Mouse (Mus musculus): Measurements from ENCODE around the gene Mmp15. TPM values are rescaled to one million over a fixed set of nuclear protein-coding genes. Genes with fewer than 3 reads are reported as not detected.

Gene Mmp15
- not detected in 2 replicates for polyA plus RNA-seq (2012; ENCODE audit: insufficient read depth, insufficient read length, low replicate concordance, missing spikeins)

DNA sequence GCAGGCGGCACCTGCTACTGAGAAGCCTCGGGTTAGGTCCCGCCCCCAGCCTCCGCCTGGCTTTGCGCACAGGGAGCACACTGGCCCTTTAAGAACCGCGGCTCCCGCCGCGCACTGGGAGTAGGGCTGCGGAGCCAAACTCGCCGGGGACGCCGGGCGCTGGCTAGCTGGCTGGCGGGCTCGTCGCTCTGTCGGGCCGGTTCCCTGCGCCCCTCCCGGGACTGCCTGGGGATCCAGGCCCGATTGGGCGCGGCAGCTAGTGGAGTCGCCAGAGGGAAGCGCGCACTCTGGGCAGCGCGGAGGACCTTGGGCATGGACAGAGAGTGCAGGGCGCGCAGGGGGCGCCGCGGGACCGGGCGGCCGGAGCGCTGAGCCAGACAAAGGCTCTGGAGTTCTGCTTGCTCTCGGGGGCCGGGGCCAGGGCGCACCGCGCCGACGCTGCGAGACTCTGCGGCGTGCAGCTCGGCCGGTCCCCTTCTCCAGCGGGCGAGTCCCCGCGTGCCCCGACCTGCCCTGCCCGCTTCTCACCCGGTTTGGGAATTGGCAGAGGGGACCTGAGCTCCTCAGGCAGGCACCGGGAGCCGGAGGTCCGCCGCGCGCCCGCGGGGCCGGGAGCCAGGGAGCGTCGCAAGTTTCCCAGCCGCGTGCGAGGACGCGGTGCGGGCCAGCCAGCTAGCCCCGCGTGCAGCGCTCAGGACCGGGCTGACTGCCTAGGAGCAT is at the start of gene Mmp15:
Gene Mmp15, plus strand, starts transcription at position 118 of the 720 bp plus-strand sequence.
- Histone ChIP-seq H3K4me3 (ENCODE audit: insufficient read depth, low read depth, low read length) (peak within 1 kb of the TSS; percentile 72), H3K4me1 (ENCODE audit: control insufficient read depth, insufficient read depth, low read length) (peaks cover 34% of the 10 kb centered on the region), H3K27ac (ENCODE audit: insufficient read depth, low read depth, low read length) (no peak within 1 kb of the TSS)
- under 1% methylated on average over 79 of the region's 80 CpGs for WGBS
- TF ChIP-seq CTCF (IDR thresholded peaks at IDR 0.05; ENCODE audit: insufficient read depth, low read depth, low read length): no peak
- 0 out of 2 replicates have a peak, but pooled peaks have one; percentile 27 for TF ChIP-seq POLR2A (IDR thresholded peaks at IDR 0.05; ENCODE audit: insufficient read depth, low read depth, low read length)

DNA sequence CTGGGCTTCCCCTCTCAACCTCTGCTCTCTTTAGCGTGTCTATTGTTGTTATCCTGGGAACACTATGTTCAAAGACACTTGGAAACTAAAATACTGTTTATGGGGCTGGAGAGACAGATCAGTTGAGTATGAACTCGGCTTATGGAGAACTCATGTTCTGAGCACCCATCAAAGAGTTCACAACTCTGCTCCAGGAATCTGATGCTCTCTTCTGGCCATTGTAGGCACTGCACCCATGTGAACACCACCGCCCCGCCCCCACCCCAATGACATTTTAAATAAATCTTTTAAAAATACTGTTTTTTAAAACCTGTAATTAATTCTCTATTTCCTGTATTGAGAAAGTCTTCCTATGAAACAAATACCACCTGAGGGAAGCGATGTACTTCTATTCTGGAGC is 49.7 kb upstream of the Mmp15 start:
- Histone ChIP-seq H3K4me3 (ENCODE audit: insufficient read depth, low read depth, low read length) (no peak overlapping the region), H3K4me1 (ENCODE audit: control insufficient read depth, insufficient read depth, low read length) (no peaks in the 10 kb centered on the region), H3K27ac (ENCODE audit: insufficient read depth, low read depth, low read length) (no peak overlapping the region)
- WGBS: 23% methylated on average over 5 of the region's 5 CpGs
- TF ChIP-seq CTCF (IDR thresholded peaks at IDR 0.05; ENCODE audit: insufficient read depth, low read depth, low read length) (no peak), POLR2A (IDR thresholded peaks at IDR 0.05; ENCODE audit: insufficient read depth, low read depth, low read length) (no peak)

DNA sequence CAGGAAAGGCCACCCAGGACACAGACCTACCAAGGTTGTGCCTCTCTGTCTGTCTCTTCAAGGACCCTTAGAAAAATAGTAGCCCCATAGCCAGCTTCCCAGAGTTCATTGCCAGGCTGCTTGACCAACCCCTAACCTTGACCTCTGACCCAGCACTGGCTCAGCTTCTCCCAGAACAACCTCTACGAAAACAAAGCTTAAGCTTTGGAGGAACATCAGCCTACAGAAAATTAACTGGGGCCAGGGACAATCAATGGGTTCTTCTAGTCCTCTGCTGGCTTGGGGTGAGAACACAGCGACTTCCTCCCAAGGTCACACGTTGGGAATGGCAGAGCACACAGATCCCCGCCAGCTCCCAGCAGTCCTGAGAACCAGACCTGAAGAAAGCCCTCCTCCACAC is 46.5 kb upstream of the Mmp15 start:
- WGBS: 89% methylated on average over 4 of the region's 4 CpGs
- no peak overlapping the region for H3K27ac ChIP-seq (ENCODE audit: insufficient read depth, low read depth, low read length)
- H3K4me3 ChIP-seq (ENCODE audit: insufficient read depth, low read depth, low read length): no peak overlapping the region
- no peaks in the 10 kb centered on the region for H3K4me1 ChIP-seq (ENCODE audit: control insufficient read depth, insufficient read depth, low read length)
- TF ChIP-seq POLR2A (IDR thresholded peaks at IDR 0.05; ENCODE audit: insufficient read depth, low read depth, low read length) (no peak), CTCF (IDR thresholded peaks at IDR 0.05; ENCODE audit: insufficient read depth, low read depth, low read length) (no peak)

DNA sequence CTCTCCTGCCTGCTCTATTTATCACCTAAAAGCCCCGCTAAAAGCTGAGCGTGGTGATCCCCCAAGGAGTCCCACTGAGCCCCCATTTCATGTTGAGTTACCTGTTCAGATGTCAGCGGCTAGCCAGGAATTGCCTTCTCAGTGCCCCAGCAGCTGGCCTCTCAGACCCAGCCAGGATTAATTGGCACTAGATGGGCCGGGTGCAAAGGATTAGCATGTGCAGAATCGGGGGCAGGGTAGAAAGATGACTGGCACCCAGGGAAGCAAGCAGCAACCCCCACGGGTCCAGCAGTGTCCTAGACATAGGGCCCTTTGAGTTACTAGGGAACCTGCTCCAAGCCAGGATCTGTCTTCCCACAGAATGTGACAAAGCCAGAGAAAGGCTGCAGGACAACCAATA is 45.6 kb upstream of the Mmp15 start, which contains the start of gene Cngb1:
Gene Cngb1, minus strand, starts transcription at position 155 of the 400 bp plus-strand sequence.
- Histone ChIP-seq H3K27ac (ENCODE audit: insufficient read depth, low read depth, low read length) (no peak within 1 kb of the TSS), H3K4me3 (ENCODE audit: insufficient read depth, low read depth, low read length) (no peak within 1 kb of the TSS), H3K4me1 (ENCODE audit: control insufficient read depth, insufficient read depth, low read length) (no peaks in the 10 kb centered on the region)
- WGBS: 59% methylated on average over 6 of the region's 6 CpGs
- TF ChIP-seq CTCF (IDR thresholded peaks at IDR 0.05; ENCODE audit: insufficient read depth, low read depth, low read length) (no peak), POLR2A (IDR thresholded peaks at IDR 0.05; ENCODE audit: insufficient read depth, low read depth, low read length) (no peak)

DNA sequence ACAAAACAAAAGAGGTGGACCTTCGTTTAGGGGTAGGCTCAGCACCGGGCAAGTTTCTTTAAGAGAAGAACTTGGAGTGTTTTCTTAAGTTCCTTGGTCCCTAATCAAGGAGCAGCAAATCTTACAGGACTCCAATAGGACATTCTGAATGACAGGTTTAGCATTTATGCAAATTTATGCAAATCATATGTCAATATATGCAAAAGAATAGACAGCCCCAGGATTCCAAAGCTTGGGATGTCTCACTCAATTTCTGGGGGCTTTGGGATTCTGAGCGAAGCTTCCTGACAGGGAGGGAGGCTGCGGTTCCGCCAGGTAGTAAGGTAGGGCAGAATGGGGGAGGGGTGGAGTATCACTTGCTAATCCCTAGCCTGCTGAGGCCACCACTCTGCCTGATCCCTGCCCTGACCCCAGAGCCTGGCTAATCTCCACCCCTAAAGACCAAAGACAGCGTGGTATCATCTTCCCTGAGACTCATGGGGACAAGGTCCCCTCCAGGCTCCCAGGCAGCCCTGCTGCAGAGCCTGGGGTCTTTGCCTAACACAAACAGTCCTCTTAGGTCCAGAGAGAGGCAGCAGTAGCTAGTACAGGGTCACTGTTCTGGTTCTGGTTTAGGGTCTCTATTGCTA is 41.6 kb upstream of the Mmp15 start, which contains the start of gene Tepp:
Gene Tepp, plus strand, starts transcription at position 225 of the 629 bp plus-strand sequence.
- TF ChIP-seq POLR2A (IDR thresholded peaks at IDR 0.05; ENCODE audit: insufficient read depth, low read depth, low read length) (no peak), CTCF (IDR thresholded peaks at IDR 0.05; ENCODE audit: insufficient read depth, low read depth, low read length) (no peak)
- H3K4me1 ChIP-seq (ENCODE audit: control insufficient read depth, insufficient read depth, low read length): no peaks in the 10 kb centered on the region
- WGBS: 55% methylated on average over 6 of the region's 6 CpGs

DNA sequence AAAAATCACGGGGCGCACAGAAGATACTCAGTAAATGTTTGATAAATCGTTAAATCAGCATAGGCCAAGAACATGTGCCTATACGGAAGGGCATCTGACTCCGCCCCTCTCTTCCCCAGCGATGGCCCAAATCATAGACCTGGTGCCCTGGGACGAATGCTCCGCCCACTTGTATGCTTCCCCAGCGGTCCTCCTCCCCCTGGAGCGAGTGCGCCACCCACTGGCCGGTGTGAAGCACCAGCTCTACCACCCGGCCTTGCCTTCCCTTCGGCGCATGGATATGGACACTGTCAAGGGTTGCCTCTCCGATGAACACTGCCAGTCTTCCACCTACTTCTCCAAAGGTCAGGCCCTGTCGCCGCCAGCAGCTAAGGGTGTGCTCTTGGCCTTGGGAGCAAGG is 39.2 kb upstream of the Mmp15 start:
- TF ChIP-seq POLR2A (IDR thresholded peaks at IDR 0.05; ENCODE audit: insufficient read depth, low read depth, low read length) (no peak), CTCF (IDR thresholded peaks at IDR 0.05; ENCODE audit: insufficient read depth, low read depth, low read length) (no peak)
- H3K4me1 ChIP-seq (ENCODE audit: control insufficient read depth, insufficient read depth, low read length): no peaks in the 10 kb centered on the region
- H3K4me3 ChIP-seq (ENCODE audit: insufficient read depth, low read depth, low read length): no peak overlapping the region
- WGBS: 68% methylated on average over 18 of the region's 18 CpGs
- no peak overlapping the region for H3K27ac ChIP-seq (ENCODE audit: insufficient read depth, low read depth, low read length)

More for the DNA sequence above, 41.6 kb upstream of the Mmp15 start, which contains the start of gene Tepp:
- H3K27ac ChIP-seq (ENCODE audit: insufficient read depth, low read depth, low read length): no peak within 1 kb of the TSS
- no peak within 1 kb of the TSS for H3K4me3 ChIP-seq (ENCODE audit: insufficient read depth, low read depth, low read length)

DNA sequence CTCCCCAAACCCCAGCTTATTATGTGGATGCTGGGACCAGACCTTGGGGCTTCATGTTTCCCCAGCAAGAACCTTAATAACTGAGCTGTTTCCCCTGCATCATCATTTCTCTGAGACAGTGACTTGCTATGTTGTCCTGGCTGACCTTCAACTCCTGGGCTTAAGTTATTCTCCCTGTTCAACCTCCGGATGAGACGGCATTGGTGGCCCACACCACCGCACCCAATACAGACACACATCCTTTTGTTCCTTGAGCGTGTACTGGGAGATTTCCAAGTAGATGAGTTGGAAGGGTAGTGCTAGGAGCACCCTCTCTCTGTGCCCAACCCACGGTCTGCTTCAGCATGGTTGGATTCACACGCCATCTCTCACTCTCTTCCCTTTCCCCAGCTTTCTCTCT is 38.2 kb upstream of the Mmp15 start:
- H3K27ac ChIP-seq (ENCODE audit: insufficient read depth, low read depth, low read length): no peak overlapping the region
- 79% methylated on average over 6 of the region's 6 CpGs for WGBS
- TF ChIP-seq POLR2A (IDR thresholded peaks at IDR 0.05; ENCODE audit: insufficient read depth, low read depth, low read length) (no peak), CTCF (IDR thresholded peaks at IDR 0.05; ENCODE audit: insufficient read depth, low read depth, low read length) (no peak)
- no peak overlapping the region for H3K4me3 ChIP-seq (ENCODE audit: insufficient read depth, low read depth, low read length)
- H3K4me1 ChIP-seq (ENCODE audit: control insufficient read depth, insufficient read depth, low read length): no peaks in the 10 kb centered on the region

DNA sequence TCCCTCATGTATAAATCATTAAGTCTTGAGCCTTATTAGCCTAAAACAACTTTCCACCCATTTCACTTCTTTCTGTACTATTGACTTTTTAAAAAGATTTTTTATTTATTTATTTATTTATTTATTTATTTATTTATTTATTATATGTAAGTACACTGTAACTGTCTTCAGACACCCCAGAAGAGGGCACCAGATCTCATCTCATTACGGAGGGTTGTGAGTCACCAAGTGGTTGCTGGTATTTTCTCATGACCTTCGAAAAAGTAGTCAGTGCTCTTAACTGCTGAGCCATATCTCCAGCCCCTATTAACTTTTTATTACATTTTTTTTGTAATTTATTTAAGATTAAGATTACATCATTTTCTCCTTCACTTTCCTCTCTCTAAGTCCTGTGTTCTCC is 37.4 kb upstream of the Mmp15 start:
- 49% methylated on average over 2 of the region's 2 CpGs for WGBS
- H3K4me3 ChIP-seq (ENCODE audit: insufficient read depth, low read depth, low read length): no peak overlapping the region
- H3K4me1 ChIP-seq (ENCODE audit: control insufficient read depth, insufficient read depth, low read length): no peaks in the 10 kb centered on the region
- H3K27ac ChIP-seq (ENCODE audit: insufficient read depth, low read depth, low read length): no peak overlapping the region
- no peak for TF ChIP-seq POLR2A (IDR thresholded peaks at IDR 0.05; ENCODE audit: insufficient read depth, low read depth, low read length)
- no peak for TF ChIP-seq CTCF (IDR thresholded peaks at IDR 0.05; ENCODE audit: insufficient read depth, low read depth, low read length)

DNA sequence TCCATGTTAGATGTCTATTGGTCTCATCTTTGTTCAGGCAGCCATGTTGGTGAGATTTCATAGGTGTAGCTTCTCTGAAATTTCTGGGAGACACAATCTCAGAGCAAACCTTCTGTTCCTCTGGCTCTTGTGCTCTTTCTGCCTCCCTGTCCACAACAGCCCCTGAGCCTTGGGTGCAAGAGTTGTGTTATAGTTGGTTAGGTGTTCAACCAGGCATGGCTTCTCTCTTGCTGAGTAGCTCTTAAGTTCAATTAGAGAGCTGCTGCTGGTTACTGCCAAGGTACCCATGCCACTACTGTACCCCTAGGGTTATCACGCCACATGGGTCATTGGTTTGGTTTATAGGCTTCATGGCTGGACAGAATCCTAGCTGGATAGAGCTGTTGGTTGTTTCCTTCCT is 36.7 kb upstream of the Mmp15 start:
- Histone ChIP-seq H3K27ac (ENCODE audit: insufficient read depth, low read depth, low read length) (no peak overlapping the region), H3K4me1 (ENCODE audit: control insufficient read depth, insufficient read depth, low read length) (peaks cover 5% of the 10 kb centered on the region), H3K4me3 (ENCODE audit: insufficient read depth, low read depth, low read length) (no peak overlapping the region)
- 100% methylated on average over 1 of the region's 1 CpGs for WGBS
- no peak for TF ChIP-seq POLR2A (IDR thresholded peaks at IDR 0.05; ENCODE audit: insufficient read depth, low read depth, low read length)
- TF ChIP-seq CTCF (IDR thresholded peaks at IDR 0.05; ENCODE audit: insufficient read depth, low read depth, low read length): no peak

Data from olfactory bulb, adult 2 months (tissue).